Mouse (Mus musculus) right cerebral cortex, postnatal 14 days (tissue): ENCODE data around the gene Ssr2.
"Not testable (repeated sequence)": the region's sequence is repeated elsewhere in the genome, so short reads cannot be mapped to it uniquely, and the experiment has no call there.

Experiments used
- DNase-seq: peaks from one replicate; pipeline ENCODE4 v3.0.0; 2022

Ssr2 gene

DNA sequence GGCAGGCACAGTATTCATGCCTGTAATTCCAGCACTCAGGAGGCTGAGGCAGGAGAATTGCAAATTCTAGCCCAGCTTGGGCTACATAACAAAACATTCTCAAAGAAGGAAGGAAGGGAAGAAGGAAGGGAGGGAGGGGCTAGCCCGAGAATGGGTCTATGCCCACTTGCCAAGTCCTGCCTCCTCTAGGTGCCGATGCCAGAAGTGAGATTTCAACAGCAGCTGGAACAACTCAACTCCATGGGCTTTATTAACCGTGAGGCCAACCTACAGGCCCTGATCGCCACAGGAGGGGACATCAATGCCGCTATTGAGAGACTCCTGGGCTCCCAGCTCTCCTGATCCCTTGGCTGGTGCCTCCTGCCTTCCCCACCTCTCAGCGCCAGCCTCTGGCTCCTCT lies 7.8 kb upstream of the Ssr2 start:
- DNase-seq, result no peak

DNA sequence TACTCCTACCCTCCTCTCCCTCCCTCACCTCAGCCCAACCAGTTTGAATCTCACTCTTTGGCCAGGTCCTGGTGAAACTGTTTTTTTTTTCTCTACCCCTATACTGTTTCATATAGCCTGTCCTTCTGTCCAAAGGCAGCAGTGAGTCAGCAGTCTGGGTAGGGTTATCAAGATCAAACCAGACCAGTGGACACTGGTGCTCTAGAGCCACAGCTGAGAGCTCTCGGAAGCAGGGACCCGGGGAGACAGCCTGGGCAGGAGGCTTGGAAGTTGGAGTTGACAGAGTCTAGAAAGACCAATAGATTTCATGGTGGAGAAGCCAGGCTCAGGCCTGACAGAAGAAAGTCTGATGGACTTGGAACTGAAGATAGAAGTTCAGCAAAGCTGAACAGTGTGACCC lies 7.1 kb upstream of the Ssr2 start:
- DNase-seq, result no peak

DNA sequence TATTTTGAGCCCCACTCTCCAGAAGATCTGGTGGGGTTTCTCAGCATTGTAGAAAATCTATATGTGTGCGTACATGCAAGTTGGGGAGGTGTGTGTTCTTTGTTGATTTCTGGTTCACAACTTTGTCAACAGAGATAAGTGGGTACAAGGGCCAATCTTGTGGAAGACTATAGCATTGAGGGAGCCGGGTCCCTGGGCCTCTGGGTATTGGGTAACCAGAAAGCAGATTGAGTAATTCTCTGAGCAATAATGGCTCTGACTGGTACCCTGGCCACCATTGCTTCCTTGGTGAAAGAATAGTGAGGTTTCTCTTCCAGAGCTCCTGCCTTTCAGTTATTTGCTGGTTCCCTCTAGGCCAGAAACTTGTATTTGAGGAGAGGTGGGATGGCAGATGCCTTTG lies 6.6 kb upstream of the Ssr2 start:
- DNase-seq, result no peak

DNA sequence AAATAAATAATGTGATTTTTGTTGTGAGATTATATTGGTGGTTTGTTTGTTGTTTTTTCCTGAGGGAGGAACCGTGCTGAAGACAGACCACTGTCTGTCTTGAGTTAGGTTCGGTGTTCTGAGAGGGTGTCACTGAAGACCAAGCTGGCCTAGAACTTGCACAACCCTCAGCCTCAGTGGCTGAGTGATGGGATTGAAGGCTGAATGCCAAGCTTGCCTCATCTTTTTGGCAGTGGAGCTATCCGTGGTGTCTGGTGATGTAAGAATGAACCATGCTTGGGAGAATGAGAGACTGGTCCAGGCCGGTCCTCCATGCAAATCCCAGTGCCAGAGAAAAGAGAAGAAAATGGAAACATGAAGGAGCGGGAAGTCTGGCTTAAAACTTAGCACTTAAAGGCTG lies 6.0 kb upstream of the Ssr2 start:
- DNase-seq, result no peak

DNA sequence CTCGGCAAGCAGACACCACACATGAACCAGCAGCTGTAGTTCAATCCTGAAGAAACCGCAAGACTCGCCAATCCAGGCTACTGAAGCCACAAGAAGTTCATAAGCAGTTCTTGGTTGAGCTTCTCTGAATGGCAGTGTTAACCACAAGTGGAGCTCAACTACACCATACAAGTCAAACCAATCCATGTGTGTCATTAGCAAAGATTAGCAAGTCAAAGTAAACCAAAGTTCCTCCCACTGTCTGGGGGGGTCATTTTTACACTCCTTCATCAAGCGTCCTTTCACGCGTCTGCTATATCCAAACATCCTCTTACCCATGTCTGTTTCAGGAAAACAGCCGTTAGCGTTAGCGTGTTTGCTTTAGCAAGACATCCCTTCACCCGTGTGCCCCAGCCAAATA lies 5.3 kb upstream of the Ssr2 start:
- DNase-seq, result no peak

DNA sequence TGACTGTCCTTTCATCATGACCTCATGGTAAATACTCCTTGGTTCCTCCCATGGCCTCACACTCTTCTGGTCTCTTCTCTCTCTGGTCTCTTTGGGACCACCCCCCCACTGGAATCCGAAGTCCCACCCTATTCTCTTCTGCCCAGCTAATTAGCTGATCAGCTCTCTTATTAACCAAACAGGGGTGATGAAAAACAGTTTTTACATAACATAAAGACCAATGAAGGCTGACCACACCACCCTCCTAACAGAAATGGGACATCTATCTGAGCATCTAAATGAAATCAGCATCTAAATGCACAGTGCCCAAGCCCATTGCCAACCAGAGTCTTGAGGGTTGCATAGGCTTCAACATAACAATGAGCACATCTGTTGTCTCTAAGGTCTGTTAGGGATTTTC lies 3.8 kb upstream of the Ssr2 start:
- DNase-seq, result no peak

DNA sequence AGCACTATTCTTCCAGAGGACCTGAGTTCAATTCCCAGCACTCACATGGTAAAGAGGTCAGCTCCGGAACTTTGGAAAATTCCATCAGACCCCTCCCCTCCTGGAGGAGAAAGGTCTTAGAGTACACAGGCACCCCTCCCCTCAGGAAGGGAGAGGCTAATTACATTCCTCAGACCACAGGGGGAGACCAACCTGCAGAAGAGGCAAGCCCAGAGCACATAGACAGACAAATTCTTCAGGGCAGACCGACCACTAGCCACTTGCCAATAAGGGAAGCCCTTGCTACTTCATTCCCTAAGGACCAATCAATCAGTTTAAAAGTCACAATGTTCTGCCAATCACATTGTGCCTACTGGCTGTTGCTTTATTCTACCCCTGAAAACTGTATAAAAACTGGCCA lies 2.8 kb upstream of the Ssr2 start:
- DNase-seq, result no peak

DNA sequence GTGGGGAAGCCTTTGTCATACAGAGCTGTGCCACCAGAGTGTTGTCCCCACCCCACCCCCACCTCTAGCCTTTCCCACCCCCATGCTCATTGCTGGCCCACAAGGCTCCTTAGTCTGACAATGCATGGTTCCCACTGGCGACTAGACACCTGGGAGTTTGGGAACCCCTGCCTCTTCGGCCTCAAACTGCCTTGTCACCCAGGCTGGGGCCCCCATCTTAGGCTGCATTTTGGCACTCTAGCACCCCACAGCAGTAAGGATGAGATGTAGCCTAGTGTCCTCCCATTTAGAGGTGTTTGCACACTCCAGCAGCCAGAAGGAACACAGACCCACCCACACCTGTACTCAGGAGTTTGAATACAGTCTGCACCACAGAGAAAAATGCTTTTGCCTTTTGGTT lies 1.9 kb upstream of the Ssr2 start:
- no peak for DNase-seq

DNA sequence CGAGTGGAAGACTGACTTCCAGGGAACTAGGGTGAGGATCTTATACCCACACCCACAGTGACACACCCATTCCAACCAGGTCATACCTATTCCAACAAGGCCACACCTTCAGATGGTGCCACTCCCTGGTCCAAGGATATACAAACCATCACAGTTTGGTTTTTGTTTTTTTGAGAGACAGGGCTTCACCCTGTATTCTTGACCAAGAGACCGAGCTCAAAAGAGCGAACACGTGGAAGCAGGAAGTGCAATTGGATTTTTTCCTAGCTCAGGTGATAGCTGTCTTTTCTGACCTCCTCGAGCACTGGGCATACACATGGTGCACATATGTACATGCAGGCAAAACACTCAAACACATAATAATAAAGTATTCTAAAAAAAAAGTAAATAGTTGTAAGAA lies 2.2 kb downstream of the Ssr2 start:
- DNase-seq, result not testable (repeated sequence)

DNA sequence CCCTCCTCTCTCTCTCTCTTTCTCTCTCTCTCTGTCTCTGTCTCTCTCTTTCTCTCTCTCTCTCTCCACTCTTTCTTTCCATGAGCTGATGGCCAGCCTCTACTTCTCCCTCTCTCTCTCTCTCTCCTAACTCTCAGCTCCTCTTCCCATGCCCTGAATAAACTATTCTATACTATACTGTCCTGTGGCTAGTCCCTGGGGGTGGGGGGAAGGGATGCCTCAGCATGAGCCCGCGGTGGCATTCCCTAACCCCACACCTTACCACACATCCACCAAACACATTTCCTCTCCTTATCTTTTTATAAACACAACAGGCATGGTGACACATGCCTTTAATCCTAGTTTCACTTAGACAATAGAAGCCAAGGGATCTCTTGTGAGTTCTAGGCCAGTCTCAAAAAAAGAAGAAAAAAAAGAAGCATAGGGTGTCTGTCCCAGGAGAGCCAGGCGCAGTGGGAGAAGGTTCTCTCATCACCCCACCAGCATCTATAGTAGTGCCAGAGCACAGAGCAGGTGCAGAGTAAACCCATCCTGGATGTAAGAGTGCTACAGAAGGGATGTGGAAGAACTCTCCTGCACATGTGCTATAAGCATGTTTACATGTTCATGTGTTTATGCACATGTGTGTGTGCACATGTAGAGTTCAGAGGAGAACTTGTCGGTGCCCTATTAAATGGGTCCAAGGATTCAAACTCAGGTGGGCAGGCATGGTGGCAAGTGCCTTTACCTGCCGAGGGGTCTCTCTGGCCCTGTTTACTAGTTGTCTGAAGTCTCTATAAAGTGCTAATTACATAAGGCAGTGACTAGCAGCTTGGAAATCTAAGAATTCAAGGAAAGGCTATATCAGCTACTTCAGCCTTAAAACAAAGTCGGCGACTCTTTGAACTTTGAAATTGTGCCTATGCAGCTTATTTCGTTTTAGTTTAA lies 3.1 kb downstream of the Ssr2 start:
- DNase-seq, result no peak

DNA sequence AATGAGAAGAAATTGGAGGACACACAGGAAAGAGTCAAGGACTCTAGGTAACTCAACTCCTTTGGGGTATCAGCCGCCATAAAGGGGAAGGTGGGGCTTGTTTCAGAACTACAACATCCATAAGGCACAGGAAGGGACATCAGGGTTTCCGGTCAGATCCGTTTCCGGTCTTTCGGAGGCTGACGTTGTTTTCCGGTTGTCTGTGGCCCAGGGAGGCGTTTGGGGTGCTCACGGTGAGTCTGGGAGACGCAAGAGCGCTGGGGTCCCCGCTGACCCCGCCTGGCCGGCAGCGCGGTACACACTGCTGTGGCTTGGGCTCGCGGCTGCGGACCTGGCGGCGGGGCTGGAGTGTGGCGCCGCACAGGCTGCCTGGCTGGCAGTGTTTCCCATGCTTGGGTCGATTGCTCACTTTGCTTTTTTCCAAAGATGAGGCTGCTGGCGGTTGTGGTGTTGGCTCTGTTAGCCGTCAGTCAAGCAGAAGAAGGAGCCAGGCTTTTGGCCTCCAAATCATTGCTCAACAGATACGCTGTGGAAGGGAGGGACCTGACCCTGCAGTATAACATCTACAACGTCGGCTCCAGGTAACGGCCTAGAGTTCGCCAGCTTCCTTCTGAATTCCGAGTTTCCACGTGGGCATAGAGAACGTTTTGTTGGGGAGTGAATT lies 3.9 kb downstream of the Ssr2 start:
- DNase-seq, result peak; percentile 66

DNA sequence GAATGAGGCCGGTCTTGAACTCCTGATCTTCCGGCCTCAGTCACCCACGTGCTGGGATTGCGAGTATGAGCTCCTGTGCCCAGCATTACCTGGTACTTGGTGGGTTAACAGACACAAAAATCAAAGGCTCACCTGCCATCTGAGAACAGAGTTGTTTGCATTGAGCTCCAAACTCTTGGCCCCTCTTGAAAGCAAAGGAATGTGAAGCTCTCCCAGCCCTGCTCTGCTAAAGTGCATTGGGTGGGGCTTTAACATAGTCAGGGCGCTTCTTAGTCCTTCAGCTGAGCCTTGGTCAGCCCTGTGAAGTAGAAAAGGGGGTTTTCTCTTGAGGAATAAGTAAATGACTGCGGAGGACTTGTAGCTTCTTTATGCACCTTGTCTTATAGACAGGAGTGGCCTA lies 10.1 kb downstream of the Ssr2 start:
- no peak for DNase-seq

DNA sequence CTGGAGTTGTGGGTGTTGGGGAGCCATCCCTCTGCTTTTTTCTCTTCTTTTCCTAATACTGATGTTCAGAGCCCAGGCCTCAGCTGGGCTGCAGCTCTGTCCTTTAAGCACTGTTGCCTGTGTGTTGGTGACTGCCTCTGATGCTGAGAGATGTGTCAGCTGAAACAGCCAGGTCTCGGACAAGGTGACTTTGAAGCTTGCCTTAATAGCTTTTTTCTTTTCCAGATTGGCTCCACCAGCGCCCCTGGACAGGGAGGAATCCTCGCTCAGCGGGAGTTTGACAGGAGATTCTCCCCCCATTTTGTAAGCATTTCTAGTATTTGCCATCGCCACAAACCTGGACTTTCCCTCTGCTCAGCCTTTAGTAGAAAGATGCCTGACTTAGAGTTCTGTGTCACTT lies 11.0 kb downstream of the Ssr2 start:
- no peak for DNase-seq

DNA sequence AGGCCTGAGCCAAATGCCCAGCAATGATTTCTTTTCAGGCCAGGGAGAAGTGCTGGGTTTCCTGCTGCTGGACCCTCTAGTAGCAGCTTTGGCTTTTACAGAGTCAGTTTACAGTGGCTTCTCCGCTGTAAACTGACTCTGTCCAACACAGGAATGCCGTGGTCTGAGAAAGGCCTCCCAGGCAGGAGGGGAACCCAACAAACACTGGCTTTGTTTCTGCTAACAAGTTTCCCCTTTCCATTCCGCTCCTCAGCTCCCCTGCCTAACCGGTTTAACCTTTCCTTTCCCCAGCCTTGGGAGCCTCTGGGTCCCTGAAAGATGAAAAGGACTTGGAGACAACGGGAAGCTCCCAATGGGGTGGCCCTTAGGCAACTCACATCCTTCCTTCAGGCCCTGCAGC lies 14.6 kb downstream of the Ssr2 start:
- no peak for DNase-seq

DNA sequence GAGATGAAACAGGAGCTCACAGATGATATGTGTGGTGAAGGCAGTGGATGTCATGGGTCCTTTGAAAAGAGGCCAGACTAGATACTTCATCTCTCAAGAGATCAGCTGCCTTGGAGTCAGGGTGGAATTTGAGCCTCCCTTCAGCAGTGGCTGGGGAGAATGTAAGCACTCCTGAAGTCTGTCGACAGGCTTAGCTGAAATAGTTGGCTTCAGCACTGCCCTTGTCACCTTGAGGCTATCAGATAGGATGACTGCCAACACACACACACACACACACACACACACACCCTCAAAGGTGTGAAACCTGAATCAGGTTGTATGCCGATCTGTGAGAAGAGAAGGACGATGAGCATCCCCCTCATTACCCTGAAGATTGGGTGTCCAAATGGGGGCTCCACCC lies 15.4 kb downstream of the Ssr2 start:
- no peak for DNase-seq

DNA sequence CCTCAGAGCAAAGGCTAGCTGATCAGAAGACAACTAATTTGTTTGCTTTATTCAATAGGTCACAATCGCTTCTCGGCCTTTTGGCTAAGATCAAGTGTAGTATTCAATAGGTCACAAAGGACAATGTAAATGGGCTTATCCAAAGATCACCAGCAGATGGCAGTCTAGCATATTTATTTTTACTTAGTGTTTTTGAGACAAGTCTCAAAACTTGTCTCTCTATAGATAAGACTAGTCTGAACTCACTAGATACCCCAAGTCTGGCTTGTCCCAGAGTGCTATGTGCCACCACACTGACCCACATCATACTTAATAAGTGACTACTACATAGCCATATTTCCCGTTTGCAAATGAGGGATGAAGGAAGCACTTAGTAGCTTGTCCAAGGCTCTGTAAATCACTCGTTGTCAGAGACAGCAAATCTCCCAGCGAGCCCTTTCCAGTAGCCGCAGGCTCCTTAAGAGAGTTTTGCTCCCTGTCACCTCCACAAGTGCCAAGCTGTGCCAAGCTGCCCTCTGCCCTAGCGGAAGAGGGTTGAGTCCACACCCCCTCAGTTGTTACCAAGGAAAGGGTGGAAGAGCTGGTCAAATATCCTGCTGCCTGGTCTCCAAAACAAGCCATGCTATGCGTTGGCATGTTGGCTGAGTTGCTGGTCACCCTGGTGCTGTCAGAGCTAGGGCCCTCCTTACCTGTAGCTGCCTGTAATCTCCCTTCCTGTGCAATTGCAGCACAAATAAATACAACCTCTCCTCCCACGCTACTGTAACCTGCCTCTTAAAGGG lies 16.5 kb downstream of the Ssr2 start:
- no peak for DNase-seq

DNA sequence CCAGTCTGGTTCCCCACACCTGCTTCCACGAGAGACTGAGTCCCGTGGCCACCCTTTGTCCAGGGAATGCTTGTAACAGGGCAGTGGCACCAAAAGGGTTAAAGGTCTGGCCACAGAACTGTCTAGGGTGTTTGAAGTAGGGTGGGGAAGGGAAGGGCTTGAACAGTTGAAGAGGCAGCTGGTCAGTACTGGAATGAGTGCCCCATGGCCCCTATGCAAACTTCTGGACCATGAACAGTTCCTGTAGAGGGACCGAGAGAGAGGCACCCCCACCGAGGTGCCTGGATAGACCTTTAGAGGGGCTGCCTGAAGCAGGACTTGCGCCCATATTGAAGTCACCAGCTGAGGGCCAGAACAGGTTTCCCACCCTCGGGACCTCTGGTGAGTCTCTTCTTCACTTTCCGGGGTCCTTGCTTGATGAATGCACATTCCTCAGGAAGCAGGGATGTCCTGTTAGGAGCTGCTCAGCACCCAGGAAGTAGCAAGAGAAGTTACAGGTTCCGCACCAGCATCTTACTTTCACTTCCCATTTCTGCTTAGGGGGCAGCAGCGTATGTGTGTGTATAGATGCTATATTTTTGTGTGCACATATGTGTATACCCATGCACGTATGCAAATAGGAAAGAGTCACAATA lies 17.4 kb downstream of the Ssr2 start:
- no peak for DNase-seq

DNA sequence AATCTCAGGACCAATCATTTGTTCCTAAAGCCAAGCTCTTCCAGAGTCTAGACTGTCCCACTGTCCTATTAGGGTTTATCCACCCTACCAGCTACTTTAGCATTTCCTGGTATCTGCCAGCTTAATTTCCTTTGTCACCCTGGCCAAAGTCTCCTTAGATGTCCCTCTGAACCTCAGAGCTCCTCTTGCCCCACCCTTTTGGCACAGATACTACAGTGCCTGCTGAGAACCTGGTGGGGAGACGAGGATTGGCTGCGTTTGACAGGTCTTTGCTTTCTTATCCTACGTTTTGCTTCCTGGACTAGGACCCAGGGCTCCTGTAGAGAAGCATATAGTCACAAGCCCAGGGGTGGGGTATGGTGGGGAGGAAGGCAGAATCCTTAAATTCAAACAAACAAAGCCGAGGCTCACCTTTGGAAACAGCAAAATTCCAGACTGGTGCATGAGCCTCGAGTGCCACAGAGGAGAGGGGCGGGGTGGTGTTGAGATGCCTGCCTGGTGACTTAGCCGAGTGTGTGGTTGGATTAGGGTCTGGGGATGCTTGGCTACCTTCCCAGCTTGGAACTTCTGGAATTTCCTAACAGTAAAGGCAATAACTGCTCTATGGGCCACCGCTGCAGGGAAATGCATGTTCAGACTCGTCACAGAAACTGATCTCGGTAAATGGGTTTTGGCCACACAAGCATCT lies 18.4 kb downstream of the Ssr2 start:
- DNase-seq, result no peak

DNA sequence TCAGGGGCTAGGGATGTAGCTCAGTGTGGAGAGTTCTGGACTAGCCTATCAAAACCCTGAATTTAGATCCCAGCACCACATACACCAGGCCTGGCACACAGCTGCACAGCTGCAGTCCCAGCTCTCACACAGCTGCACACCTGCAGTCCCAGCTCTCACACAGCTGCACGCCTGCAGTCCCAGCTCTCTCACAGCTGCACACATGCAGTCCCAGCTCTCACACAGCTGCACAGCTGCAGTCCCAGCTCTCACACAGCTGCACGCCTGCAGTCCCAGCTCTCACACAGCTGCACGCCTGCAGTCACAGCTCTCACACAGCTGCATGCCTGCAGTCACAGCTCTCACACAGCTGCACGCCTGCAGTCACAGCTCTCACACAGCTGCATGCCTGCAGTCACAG lies 20.9 kb downstream of the Ssr2 start:
- not testable (repeated sequence) for DNase-seq

DNA sequence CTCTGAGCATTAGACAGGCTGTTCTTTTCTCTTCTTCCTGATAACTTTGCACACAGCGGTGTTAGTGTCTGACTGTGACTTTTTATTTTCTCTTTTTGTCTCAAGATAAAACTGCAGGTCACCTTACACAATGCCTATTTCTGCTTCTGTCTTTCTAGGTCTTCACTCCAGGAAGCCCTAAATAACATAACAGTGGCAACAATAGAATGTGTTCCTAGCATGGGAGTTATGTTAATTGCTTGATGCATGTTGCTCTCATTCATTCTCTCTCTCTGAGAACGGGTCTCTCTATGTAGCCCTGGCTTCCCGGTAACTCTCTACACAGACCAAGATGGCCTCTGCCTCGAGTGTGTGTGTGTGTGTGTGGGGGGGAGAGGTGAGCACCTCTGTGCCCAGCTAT lies 26.8 kb downstream of the Ssr2 start:
- no peak for DNase-seq

DNA sequence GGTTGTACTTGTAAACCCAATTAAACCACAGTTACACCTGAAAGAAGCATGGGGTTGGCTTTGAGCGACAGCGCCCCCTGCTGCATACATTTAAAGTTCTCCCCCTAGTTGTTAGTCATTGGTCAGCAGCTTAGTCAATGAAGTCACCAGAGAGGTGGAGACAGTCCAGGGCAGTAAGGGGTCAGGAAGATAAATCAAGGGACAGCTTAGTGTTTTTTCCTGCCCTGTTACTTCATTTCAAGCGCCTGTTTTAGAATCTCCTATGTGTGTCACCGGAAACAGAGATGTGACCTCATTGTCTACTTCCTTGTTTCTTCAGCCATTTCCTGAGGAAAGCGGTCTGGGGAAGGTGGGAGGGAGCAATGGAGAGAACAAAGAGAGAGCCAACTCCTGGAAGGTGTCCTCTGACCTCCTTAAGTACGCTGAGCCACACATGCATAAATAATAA lies 28.1 kb downstream of the Ssr2 start:
- DNase-seq, result peak; percentile 48

DNA sequence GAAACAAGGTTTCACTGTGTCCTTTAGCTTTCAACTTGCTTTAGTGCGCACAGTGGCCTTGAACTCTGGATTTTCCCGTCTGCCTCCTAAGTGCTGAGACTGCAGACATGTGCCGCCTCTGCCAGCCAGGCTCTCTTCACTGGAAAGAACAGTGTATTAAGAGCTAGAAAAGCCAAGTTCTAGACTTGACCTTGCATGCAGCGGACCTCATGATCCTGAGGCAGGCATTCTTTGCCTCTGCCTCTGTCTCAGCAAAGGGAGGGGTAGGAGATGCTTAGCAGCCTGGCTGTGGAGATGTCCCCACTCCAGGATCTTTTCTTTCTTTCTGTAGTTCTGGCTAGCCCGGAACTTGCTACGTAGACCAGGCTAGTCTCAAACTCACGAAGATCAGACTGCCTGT lies 29.2 kb downstream of the Ssr2 start:
- DNase-seq, result no peak

DNA sequence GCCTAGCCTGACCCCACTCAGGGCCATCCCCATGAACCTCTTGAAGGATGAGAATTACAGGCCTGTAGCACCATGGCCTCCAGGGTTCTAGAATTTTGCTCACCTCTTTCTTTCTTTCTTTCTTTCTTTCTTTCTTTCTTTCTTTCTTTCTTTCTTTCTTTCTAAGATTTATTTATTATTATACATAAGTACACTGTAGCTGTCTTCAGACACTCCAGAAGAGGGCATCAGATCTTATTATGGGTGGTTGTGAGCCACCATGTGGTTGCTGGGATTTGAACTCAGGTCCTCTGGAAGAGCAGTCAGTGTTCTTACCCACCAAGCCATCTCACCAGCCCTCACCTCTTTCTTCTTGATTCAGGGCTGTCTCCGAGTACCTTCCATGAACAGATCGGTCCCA lies 30.0 kb downstream of the Ssr2 start, which contains the start of gene Arhgef2:
Gene Arhgef2, plus strand, starts transcription at position 301 of the 400 bp plus-strand sequence.
- not testable (repeated sequence) for DNase-seq
